Mouse (Mus musculus) T-helper 17 cell (primary cell): ENCODE results near the gene Cacna2d2.

Experiments
- in situ Hi-C, 2 experiments: fragments of 300-600 bp; cut with MboI, MseI; formaldehyde crosslinking; loops; 1 replicate in 1 of 2; 2 replicates in 1 of 2; pipeline ENCODE4 v1.15.1; 2025; ENCODE audit warnings: high pct_unique_total_duplicates in 2 of 2

Cacna2d2 gene

DNA sequence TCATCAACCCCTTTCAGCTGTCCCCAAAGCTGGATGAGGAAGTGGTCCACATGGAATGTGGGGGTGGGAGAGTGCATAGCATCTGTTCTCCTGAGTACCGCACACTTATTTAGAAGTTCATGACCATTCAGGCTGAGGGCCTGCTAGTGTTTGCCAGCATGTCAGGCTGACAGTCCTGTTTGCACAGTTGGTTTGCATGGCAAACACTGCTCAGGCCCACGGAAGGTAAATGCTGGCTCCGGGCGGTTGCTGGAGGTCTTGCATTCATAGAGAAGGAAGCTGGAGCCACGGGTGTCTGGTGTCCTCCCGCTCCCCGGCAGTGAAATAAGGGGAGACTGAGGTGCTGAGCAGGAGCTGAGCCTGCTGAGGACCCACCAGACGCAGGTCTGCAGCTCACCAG, 53.7 kb downstream of the Cacna2d2 start:
- in situ Hi-C loops: no loop called here

DNA sequence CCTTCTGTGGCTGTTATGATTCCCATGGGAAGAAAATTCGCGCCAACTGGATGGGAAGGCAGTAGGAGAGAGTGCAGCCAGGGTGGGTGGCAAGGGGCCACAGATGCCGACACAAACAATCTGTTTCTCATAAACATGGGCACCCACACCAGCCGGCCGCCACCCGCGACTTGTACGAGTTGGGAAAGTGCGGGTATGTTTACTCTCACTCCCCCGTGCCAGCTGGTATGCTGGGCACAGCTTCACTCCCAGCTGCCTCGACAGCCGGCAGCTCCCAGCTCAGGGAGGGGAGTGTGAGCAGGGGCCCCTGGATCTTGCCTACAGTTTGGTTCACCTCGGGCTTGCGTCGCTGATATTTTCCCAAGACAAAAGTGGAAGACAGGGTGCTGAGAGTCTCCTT, 57.3 kb downstream of the Cacna2d2 start:
- in situ Hi-C loops: no loop called here

DNA sequence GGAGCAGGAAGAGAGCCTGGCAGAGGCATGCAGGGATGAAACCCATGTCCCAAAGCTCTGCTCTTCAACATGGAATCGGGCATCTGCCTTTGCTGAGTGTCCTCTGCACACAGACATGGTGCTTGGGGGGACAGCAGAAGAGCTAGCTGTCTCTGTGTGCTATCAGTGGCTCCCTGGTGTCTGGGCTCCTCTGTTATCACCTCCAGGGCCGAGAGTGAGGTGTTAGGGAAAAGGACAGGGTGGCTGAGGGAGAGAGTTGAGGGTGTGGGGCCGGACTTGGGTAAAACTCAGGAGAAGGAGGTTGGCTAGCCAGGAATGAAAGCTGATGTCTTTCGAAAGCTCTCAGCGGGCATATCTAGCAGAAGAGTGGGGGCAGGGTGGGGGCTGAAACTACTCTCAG, 63.5 kb downstream of the Cacna2d2 start:
- in situ Hi-C loops: loop anchor here in 1 of 2 experiments (5.0 kb wide), 1 partner anchor 106 kb away; no protein-coding TSS in a partner anchor

DNA sequence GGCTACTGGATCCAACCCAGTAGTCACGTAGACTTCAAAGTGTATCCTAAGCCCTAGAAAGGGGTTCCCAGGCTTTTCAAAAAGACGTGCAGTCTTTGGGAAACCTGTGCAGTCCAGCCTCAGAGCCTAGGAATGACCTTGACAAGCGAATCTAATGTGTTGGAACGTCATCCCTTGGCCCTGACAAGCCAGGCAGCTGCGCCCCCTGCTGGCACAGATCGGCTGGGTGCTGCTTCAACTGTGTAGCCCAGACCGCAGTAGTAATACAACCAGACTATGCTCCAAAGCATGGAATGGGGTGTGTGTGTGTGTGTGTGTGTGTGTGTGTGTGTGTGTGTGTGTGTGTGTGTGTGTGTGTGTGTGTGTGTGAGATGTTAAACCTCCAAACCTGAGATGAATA, 64.1 kb downstream of the Cacna2d2 start:
- in situ Hi-C loops: loop anchor here in 1 of 2 experiments (5.0 kb wide), 1 partner anchor 106 kb away; no protein-coding TSS in a partner anchor

DNA sequence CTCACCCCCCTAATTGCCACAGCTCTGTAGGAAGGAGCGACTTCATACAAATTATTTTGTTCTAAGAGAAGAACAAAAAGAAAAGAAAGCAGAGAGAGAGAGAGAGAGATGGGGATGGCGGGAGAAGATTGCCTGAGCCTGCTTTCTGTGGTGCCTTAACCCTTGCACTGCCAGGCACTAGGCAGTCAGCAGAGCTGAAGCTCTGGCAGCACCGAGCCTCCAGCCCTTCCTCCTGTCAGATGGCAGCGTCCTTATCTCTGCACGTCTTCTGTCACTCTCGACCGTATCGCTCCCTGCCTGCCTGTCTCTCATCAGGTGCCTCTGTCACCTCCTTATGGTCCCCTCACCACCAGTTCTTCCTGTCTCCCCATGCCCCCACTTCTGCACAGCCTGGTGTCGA, 64.7 kb downstream of the Cacna2d2 start:
- in situ Hi-C loops: loop anchor here in 1 of 2 experiments (5.0 kb wide), 1 partner anchor 107 kb away; no protein-coding TSS in a partner anchor

DNA sequence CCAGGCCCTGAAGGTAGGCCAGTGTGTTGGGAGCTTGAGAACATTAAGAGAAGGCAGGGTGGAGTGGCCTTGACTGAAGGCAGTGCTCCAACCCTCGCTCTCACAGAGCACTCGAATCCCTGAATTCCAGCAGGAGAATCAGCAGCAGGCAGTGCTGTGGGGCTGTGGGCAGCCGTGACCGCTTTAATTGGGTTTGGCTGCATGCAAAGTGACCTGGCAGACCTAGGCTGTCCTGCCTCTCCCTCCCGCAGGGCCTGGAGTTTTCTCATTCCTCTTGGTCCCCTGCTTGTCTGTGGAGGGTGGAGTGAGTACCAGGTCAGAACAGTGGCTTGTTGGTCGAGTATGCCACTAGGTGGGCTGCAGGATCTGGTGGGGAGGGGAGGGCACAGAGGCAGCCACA, 66.2 kb downstream of the Cacna2d2 start:
- in situ Hi-C loops: no loop called here

DNA sequence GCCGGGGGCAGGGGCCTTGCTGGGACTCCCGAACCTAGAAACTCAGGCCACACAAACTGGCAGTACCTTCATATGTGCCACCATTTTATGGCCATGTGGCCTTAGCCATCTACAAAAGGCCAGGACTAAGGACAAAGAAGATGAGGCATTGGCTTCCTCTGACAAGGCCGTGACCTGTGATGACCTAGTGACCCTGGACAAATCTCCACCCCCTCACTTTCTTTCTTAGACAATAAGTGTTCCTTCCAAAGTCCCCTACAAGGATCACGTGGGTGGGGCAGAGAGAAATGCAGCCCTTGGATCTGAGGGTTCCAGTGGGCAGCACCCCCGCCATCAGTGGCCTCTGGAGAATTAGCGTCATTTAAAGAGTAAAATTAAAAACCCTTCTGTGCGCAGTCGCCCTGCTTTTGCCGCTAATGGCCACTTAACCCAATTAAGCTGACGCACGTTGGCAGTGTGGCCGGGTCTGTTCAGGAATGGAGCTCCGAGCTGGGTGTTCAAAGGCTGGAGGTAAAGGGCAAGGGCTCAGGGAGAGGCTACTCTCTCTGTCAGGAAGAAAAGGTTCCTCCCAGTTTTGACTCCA, 69.9 kb downstream of the Cacna2d2 start:
- in situ Hi-C loops: no loop called here

DNA sequence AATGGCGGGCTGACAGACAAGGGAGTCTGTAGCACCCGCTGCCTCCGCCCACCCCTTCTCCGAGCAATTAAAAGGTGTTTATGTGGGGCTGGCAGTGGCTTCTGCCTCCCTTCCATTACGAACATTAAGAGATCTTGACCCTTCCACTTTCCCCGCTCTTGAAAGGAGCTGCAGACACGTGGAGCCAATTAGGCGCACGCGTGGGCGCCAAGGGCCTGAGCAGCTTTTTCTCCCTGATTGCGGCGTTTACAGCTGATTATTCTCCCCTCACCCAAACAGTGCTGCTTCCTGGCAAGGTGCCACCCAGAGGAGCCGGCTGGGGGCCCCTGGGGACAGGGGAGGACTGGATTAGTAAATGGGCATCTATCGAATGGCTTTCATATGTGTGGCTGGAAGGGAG, 71.0 kb downstream of the Cacna2d2 start:
- in situ Hi-C loops: no loop called here

DNA sequence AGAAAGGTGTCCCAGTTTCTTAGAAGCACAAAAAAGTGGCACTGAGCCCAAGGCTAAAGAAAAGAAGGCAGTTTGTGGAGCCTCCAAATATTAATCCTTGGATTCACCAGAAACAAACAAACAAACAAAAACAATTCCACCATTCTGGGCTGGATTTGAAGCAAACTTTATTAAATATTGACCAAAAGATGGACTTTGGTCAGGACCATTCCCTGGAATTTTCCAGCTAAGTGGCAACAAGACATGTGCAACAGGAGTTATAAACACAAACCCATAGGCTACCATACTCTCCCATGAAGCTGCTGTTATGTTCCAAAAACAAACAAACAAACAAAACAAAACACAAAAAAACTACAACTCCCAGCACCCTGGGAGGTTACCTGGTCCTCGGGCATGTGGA, 74.6 kb downstream of the Cacna2d2 start:
- in situ Hi-C loops: no loop called here

DNA sequence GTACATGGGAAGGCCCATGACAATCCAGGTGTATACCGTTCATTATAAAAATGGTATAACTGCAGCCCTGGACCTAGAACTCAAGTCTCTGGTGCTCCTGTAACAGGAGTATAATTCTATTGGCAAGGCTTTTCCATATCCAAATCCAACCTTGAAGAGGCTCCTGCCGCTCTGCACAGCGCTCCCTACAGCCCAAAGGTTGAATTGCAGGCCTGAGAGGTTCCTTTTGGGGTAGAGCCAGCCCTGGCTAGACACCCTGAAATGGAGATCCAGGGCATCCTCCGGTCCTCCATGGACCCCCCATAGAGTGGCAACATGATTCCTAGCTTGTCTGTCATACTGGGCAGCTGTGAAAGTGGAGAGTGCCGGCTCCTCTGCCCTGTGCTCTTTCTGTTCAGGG, 79.6 kb downstream of the Cacna2d2 start:
- in situ Hi-C loops: no loop called here

DNA sequence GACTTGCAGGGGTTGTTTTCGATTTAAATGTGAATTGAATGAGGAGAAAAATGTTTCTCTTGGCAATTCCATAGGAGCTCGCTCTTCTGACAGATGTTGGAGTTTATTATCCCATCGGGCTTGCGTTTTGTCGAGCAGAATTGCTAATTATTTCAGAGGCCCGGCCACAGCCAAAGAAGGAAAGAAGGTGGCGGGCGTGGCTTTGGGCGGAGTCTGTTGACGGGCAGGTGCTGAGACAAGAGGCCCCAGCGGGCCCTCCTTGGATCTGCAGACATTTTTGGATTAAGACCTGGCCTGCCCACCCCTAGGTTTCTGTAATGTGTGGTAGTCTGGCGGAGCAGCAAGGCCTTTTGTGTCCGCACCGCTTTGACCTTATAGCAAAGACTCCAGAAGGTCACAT, 80.2 kb downstream of the Cacna2d2 start:
- in situ Hi-C loops: no loop called here

DNA sequence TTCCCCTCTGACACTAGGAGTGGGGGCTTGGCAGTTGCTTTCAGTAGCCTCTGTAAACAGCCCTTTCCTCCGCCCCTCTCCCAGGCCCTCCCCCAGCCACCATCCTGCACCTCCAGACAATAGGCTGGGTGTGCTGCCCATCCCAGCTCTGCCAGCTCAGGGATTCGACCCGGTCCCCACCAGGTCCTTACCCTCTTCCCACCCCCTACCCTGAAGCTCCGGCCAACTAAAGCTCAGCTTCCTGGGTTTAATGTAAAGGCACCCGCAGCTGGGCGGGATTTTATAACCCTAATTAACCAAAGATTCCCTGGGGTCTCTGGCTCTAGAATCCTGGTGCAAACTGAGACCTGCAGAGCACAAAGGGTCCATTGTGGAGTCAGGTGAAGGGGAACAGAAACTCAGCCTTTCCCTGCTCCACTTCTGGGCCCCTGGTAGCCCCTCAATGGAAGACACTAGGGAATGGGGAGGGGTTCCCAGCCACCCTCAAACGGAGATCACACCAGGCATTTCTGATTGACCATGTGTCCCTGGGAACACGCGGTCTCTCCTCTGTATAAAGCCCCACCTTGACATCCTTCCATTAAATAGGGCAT, 81.2 kb downstream of the Cacna2d2 start:
- in situ Hi-C loops: no loop called here

DNA sequence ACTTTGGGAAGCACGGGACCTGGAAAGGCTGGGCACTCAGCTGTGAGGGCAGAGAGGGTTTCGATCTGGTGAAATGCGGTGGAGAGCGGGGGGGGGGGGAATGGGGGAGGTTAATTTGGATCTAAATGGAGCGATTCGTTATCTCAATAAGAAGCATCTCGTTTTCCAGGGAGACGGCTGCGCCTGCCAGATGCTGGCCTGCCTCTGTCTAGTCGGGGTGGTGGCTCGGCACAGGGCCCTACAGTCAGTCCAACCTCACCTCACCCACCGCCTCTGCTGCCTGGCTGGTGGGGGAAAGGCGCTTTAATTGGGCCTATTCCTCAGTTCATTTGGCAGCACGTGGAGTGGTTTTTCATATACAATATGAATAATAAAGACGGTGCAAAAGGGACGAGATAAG, 81.9 kb downstream of the Cacna2d2 start:
- in situ Hi-C loops: no loop called here

DNA sequence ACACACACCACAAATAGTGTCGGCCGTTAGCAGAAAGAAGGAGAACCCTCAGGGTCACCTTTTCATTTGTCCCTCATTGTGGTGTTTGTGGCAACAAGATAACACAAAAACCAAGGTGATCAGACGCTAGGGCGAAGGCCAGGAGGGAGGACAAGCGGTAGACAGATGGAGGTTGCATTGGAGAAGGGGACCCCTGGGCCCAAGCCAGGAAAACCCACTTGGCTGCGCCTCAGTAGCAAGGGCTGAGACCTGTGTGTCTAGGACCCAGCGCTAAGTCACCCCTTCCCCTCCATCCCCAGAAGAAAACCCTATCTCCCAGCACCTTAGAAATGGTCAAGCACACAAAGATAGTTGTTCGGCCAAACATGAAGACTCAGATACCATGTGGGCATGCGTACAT, 82.6 kb downstream of the Cacna2d2 start:
- in situ Hi-C loops: no loop called here

DNA sequence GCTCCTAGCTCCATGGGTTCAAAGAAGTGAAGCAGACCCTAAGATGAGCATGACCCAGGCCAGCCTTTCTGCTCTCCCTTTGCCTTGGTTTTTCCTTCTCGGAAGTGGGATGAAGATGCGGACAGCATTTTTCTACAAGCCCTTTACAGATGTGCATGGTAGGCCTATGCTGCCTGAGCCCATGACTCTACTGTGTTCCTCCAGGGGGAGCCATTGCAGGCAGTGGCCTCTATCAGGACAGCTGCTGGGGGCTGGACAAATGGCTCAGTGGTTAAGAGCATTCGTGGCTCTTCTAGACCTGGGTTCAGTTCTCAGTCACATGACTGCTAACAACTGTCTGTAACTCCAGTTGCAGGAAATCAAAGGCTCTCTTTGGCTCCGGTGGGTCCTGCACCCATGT, 83.4 kb downstream of the Cacna2d2 start:
- in situ Hi-C loops: no loop called here

DNA sequence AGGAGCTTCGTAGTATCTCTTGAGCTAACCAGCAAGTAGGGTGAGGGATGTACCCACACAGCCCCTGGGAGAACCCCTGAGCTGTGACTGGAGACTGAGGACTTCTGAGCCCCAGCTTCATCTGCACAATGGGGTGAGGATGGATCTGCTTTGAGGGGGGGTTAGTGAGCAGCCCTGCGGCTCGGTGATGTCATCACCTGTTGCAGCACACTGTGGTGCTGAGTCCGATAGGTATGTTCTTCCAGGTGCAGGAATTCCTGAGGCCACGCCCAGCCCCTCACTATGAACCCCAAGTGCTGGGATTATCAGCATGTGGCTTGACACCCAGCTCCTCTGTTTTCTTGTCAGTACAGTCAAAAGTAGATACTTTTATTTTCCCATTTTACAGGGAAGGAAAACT, 84.3 kb downstream of the Cacna2d2 start:
- in situ Hi-C loops: no loop called here

DNA sequence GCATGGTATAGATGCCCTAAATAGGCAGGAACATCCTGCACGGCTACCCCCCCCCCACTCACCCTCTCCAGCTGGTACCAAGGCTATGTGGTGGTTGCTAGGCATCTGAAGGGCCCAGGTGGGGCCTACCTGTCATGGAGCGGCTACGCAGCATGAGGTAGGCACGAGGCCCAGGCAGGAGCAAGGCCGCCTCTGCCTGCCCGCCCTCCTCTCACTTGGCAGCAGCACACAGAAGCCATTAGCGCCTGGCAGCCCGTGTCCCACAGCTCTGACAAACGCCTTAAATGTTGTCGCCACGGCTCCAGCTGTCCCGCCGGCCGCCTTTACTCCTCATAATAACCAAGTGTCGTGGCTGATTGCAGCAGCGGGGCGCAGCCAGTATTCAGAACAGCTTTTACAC, 84.9 kb downstream of the Cacna2d2 start:
- in situ Hi-C loops: no loop called here

DNA sequence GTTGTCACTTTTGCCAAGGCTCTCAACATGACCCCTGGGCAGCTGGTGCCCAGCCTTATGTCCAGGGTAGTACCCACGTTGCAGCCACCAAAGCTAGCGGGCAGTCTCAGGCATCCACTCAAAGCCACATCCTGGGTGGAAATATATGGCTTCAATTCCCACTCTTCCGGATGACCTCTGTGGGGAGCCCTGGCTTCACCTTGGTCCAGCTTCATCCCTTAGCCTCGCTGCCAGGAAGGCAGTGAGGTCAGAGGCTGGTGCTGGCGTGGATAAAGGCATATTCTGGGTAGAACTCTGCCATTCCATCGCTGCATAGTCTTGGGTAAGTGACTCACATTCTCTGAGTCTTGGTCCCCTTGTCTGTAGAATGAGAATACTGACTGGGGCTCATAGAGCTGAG, 85.4 kb downstream of the Cacna2d2 start:
- in situ Hi-C loops: no loop called here

DNA sequence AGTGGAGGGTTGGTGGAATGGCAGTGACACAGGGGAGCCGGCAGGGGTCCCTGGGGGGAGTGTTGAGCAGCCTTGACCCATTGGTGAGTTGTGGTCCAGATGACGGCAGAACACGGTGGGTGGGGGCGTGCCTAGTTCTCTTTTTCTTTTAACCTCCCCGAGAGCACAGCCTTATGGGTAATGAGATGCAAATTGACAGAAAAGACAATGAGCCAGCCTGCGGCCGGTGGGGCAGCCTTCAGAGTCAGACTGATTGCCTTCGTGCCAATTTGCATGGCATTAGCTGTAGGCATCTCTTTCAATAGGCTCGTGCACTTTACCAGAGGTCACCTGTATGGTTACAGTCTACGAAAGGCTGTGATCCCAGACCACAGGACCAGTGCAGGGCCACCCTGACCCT, 86.7 kb downstream of the Cacna2d2 start:
- in situ Hi-C loops: no loop called here

DNA sequence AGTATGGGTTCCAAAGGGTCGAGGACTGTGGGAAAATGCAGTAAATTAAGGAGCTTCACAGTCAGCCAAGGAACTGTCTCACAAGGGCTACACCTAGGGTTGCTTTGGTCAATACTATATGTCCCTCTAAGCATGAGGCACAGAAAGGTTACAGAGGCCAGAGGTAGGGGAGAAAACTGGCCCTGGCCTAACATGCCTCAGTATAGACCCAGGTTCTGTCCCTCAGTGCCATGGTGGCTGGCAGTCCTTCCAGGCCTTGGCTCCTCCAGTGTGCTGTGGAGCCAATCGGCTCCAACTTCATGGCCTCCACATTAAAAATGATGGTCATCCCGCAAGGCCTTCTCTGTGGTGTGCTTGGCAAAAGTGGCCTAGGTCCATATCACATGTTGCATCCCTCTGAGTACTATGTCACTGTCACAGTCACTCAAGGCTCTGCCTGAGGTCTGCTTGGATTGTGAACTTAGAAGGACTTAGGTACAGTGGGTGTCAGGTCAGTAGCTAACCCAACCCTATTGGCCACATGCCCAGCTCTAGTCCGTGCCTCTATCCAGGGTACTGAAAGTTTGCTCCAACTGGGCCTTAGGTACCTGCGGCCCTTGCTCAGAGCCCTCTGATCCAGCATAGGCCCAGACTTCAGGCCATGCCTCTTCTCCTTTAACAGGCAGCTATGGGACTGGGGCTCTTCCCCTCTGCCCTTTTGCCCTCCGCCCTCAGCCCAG, 87.3 kb downstream of the Cacna2d2 start:
- in situ Hi-C loops: no loop called here

DNA sequence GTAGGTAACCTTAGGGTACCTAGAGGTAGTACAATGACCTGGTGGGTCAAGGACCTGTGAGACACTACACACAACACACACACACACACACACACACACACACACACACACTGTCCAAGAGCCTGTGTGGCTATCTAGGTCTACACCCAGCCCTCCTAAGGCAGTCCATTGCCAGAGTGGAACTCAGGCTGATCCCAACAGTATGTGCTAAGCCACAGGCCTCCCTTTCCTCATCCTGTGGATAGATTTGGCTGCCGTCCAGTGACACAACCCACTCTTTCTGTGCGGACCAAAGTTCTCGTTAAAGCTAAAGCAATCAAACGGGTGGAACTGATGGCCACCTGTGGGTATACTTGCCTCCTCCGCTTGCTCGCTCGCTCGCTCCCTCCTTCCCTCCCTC, 90.7 kb downstream of the Cacna2d2 start:
- in situ Hi-C loops: no loop called here

DNA sequence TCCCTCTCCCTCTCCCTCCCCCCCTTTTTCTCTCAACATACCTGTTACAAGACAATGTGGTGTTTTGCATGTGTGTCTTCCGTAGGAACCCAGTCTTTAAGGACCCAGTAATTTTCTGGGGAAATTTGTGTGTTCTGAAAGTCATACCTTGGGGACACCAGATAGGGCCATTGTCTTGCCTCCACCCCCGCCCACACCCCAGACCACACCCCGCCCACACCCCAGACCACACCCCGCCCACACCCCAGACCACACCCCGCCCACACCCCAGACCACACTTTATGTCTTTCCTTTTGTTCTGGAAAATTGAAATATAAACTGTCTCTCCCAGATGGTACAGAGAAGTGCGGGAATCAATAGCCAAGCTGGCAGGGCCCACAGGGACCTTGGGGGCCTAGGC, 91.2 kb downstream of the Cacna2d2 start:
- in situ Hi-C loops: no loop called here

DNA sequence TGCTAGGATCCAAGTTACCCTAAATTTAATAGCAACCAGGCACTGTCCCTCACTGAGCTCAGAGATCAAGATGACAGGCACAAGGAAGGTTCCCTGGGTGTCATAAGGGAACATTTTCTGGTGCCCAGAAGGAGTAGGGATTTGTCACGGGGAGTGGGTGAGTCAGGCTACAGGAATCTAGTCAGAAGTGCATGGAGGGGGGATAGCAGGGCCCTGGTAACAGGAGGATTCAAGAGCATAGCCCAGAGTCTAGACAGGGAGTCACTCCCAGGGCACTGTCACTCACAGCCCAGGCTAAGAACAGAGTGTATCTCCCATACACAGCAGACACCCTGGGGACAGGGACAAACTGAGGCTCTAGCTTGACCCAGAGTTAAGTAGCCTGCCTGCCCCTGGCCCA, 94.1 kb downstream of the Cacna2d2 start:
- in situ Hi-C loops: no loop called here
